Mouse (Mus musculus) myocyte (in vitro differentiated cells): ENCODE data around the gene Tef.

Experiments
- CEBPB ChIP-seq: IDR thresholded peaks from 2 replicates; pipeline ENCODE4 v1.6.1; 2011; ENCODE audit warnings: mild to moderate bottlenecking, moderate library complexity; ENCODE audit not compliant: poor library complexity, insufficient read depth, severe bottlenecking
- E2F4 ChIP-seq: IDR thresholded peaks from one replicate; pipeline ENCODE4 v1.6.1; 2011; ENCODE audit warnings: mild to moderate bottlenecking, control low read depth, moderate library complexity; ENCODE audit not compliant: insufficient read depth
- MAX ChIP-seq: IDR thresholded peaks from one replicate; pipeline ENCODE4 v1.6.1; 2011; ENCODE audit warnings: low read depth, mild to moderate bottlenecking, control low read depth
- MYOD1 ChIP-seq, 3 experiments: IDR thresholded peaks; one replicate each; pipeline ENCODE4 v1.6.1; 2011; ENCODE audit warnings: control low read depth in 2 of 3, low read depth in 2 of 3, mild to moderate bottlenecking in 2 of 3, moderate library complexity in 1 of 3; ENCODE audit not compliant: insufficient read length in 2 of 3, control insufficient read depth in 1 of 3
- MYOG ChIP-seq, 3 experiments: IDR thresholded peaks; one replicate each; pipeline ENCODE4 v1.6.1; 2011; ENCODE audit warnings: control low read depth in 2 of 3, low read depth in 2 of 3, mild to moderate bottlenecking in 2 of 3; ENCODE audit not compliant: insufficient read length in 2 of 3, control insufficient read depth in 1 of 3, insufficient read depth in 1 of 3
- POLR2A ChIP-seq: IDR thresholded peaks from one replicate; pipeline ENCODE4 v1.6.1; 2011; ENCODE audit warnings: low read depth, mild to moderate bottlenecking, control low read depth, moderate library complexity; ENCODE audit not compliant: insufficient read length
- POLR2AphosphoS2 ChIP-seq: IDR thresholded peaks from one replicate; pipeline ENCODE4 v1.6.1; 2011; ENCODE audit warnings: low read depth, control low read depth; ENCODE audit not compliant: insufficient read length
- SRF ChIP-seq: IDR thresholded peaks from one replicate; pipeline ENCODE4 v1.6.1; 2011; ENCODE audit warnings: low read depth; ENCODE audit not compliant: control insufficient read depth, insufficient read length
- TCF12 ChIP-seq: IDR thresholded peaks from one replicate; pipeline ENCODE4 v1.6.1; 2011; ENCODE audit warnings: mild to moderate bottlenecking, control low read depth; ENCODE audit not compliant: poor library complexity, insufficient read depth, severe bottlenecking
- TCF3 ChIP-seq: IDR thresholded peaks from one replicate; pipeline ENCODE4 v1.6.1; 2011; ENCODE audit warnings: low read depth, control low read depth; ENCODE audit not compliant: insufficient read length
- USF1 ChIP-seq: IDR thresholded peaks from one replicate; pipeline ENCODE4 v1.6.1; 2011; ENCODE audit warnings: low read depth, mild to moderate bottlenecking, control low read depth, moderate library complexity

GRCm38 (mm10) chr15:81812287-81812686 is 10.1 kb downstream of the Tef start:
- TF ChIP-seq POLR2A (no peak), TCF12 (no peak), USF1 (no peak), MYOD1 (IDR thresholded peaks at IDR 0.05; ENCODE audit: control insufficient read depth in 1 of 3, insufficient read length in 2 of 3, low read depth in 2 of 3) (no peak), TCF3 (no peak), SRF (no peak), CEBPB (no peak), POLR2AphosphoS2 (no peak), E2F4 (no peak), MYOG (IDR thresholded peaks at IDR 0.05; ENCODE audit: control insufficient read depth in 1 of 3, insufficient read depth in 1 of 3, insufficient read length in 2 of 3, low read depth in 2 of 3) (no peak), MAX (no peak)
